Mouse (Mus musculus): ENCODE results near the gene Tspan3. TPM values are rescaled to one million over a fixed set of nuclear protein-coding genes. Genes with fewer than 3 reads are reported as not detected.

The Tspan3 gene
- total RNA-seq, 1 experiment from 2014 or later: 9.5 TPM

DNA sequence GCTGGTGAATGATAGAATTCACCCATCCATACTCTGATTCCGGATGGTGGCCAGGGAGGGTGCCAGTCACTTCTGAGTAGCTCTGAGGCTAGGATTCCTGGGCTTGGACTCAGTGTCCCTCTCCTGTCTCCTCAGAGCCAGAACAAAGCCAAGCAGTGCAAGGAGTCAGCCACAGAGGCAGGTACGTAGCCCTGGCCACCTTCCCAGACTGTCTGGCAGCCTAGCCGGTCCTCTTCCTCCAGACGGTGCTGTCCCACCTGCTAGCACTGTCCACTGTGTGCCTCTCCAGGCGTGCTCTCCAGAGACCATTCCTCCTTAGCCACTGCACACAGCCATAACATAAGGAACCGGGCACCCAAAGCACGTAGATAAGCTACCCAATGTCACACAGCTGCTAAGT is 41.7 kb downstream of the Tspan3 start:
- ATAC-seq (replicated peaks; ENCODE audit: insufficient number of reproducible peaks, low FRiP score, low TSS enrichment, poor library complexity, severe bottlenecking): no peak

DNA sequence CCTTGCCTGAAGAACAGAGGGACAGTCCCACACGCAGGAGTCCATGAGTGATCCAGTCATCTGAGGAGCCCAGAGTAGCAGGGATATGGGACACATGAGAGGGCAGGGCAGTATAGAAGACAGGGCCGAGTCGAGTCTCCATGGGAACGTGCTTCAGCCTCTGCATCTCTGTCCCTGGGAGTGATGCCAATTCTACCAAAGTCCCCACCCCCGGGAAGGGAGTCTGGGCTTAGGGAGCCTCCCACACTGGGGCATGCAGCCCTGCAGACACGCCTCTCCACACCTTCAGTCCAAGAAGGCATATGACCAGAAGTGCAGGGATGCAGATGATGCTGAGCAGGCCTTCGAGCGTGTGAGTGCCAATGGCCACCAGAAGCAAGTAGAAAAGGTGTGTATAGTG is 42.3 kb downstream of the Tspan3 start:
- ATAC-seq (replicated peaks; ENCODE audit: insufficient number of reproducible peaks, low FRiP score, low TSS enrichment, poor library complexity, severe bottlenecking): no peak

DNA sequence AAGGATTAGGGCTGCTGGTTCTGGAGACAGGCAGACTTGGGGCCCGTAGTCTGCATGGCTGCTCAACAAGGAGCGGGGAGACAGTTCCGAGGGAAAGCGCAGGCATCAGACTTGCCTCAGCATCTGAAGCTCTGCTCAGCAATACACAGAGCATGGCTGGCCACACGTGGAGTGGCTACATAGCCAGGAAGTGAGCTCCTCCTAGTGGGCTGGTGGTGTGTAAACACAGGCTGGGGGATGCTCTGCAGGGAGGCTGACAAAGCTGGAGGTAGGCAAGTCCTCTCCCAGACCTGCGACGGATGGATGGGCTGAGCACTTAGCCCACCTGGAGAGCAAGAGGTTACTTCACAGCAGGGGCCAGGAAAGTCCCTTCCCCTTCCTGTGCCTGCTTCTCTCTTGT is 44.2 kb downstream of the Tspan3 start:
- ATAC-seq (replicated peaks; ENCODE audit: insufficient number of reproducible peaks, low FRiP score, low TSS enrichment, poor library complexity, severe bottlenecking): no peak

DNA sequence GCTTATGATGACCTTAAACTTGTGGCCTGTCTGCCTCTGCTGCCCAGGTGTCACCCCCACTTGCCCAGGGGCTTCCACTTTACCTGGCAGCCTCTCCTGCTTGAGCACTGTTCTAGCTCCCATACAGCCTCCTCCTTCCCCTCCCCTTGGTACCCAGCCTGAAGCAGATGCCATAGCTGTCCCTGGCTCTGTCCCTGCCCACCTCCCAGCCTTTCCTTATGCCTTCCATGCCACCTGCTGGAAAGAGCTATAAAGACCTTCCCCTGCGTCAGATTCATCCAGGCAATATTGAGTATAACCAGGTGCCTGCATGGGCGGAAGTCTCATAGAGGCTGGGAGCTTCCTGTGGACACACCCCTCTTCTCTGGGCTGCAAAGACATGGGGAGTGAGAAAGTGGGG is 45.6 kb downstream of the Tspan3 start:
- no peak for ATAC-seq (replicated peaks; ENCODE audit: insufficient number of reproducible peaks, low FRiP score, low TSS enrichment, poor library complexity, severe bottlenecking)

DNA sequence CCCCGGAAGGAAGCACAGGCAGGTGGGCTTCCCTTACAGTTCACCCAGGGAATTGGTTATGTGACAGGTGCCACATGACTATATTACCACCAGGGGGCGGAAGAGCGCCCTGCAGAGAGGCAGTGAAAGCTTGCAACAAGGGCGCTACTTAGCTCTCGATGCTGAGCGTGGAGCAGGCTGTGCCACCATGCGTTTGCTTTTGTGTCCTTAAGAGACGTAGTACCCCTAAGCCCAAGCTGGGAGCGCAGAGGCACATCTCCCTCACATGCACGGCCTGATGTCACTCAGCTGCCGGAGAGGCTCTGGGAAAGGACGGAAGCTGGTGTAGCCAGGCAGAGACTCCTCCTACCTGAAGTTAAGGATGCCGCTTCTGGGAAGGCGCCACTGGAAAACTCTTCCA is 46.7 kb downstream of the Tspan3 start:
- peak; percentile 64 for ATAC-seq (replicated peaks; ENCODE audit: insufficient number of reproducible peaks, low FRiP score, low TSS enrichment, poor library complexity, severe bottlenecking)

DNA sequence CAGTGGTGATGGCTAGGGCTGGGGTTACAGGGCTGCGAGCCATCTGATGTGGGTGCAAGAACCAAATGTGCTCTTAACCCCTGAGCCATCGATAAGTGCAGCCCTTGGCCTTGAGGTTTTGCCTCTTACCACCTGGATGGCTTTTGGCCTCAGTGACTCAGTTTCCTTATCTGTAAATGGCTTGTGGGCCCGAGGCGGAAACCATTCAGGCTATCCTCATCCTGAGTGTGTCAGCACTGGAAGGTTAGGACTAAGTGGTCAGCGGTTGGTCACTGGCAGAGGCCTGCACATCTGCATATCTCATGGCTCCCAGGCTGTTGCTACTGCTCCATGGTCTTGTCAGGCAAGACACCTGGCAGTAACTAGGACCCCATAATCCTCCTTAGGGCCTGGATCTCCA is 47.2 kb downstream of the Tspan3 start:
- no peak for ATAC-seq (replicated peaks; ENCODE audit: insufficient number of reproducible peaks, low FRiP score, low TSS enrichment, poor library complexity, severe bottlenecking)

DNA sequence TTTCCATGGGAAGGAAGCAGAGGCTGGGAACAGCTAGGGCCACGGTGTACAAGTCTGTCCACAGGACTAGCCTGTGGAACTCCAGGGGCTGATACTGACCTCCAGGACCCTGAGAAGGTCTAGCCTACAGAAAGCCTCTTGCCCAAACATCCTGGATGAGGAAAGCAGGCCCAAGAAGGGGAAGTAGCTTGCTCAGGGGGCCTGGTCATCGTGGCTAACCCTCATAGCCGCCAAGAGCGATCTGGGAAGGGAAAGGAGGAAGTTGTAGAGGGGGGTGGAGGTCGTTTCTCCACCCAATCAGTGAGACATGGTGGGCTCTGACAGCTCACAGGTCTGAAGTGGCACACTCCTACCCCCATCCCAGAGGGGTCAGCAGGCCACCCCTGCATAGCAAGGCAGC is 57.1 kb downstream of the Tspan3 start:
- ATAC-seq (replicated peaks; ENCODE audit: insufficient number of reproducible peaks, low FRiP score, low TSS enrichment, poor library complexity, severe bottlenecking): peak; percentile 84

DNA sequence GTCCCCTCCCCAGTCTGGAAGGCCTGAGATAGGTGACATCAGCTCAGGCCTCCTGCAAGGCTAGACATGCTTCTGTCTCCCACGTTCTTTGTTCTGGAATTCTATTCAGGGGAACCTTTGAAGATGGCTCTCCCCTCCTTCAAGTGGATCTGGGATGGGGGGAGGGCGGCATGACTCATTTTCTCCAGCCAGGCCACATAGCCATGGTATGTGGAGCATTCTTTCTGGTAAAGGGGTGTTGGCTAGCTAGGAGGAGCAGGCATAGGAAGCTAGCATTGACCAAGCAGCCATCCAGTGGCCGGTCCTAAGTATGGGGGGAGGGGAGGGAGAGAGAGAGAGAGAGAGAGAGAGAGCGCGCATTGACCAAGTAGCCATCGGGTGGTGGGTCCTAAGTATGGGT is 57.8 kb downstream of the Tspan3 start:
- ATAC-seq (replicated peaks; ENCODE audit: insufficient number of reproducible peaks, low FRiP score, low TSS enrichment, poor library complexity, severe bottlenecking): no peak

DNA sequence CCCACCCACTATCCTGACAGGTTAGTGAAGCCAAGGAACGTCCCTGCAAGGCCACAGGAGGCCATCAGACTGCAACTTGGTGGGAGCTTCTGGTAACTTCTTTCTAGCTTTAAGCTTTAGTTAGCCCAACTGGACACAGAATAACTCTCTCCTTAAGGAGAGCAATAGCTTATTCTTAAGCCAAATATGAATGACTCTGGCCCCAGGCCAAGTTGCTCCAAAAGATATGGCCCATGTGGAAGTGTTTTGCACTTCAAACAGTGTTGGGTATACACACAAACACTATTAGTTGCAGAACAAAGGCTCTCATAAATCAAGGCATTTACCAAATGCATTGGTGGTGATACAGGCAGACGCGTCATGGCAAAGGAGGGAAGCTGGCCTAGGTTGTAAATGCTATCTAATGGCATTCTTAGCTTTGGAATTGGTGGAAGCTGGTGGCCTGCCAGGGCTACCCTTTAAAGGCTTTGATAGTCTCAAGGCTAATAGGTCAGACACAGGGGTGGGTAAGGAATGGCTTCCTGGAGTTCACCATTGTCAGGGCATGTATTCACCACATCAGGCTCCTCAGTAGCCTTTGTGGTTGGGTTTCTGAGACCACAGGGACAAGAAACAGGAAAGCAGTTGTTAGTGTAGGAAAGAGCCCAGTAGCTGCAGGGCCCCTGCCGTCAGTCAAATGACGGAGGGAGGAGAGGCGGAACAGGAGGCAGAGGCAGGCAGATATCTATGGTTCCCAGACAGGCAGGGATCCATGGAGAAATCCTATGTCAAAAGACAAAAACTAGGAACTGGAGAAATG is 58.8 kb downstream of the Tspan3 start:
- ATAC-seq (replicated peaks; ENCODE audit: insufficient number of reproducible peaks, low FRiP score, low TSS enrichment, poor library complexity, severe bottlenecking): no peak

DNA sequence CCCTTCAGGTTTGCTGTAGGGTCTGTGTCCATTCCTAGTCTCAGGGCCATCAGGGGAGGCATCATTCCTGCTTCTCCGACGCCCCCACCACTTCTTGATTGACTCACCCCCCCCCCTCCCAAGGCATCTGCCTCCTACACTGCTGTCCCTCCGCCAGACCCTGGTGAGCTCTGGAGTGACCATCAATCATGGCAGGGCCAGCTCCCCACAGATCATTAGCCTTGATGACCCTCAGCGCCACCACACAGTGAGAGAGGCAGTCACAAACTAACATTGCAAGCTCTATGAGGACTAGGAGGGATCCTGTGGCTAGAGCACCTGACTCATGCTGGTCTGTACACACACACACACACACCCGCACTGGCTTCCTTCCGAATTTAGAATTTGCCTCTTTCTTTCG is 60.4 kb downstream of the Tspan3 start:
- no peak for ATAC-seq (replicated peaks; ENCODE audit: insufficient number of reproducible peaks, low FRiP score, low TSS enrichment, poor library complexity, severe bottlenecking)

- ATAC-seq (replicated peaks; ENCODE audit: insufficient number of reproducible peaks, low FRiP score, low TSS enrichment, poor library complexity, severe bottlenecking): no peak
Measured at GRCm38 (mm10) chr9:56101022-56101421, 64.3 kb downstream of the Tspan3 start.

DNA sequence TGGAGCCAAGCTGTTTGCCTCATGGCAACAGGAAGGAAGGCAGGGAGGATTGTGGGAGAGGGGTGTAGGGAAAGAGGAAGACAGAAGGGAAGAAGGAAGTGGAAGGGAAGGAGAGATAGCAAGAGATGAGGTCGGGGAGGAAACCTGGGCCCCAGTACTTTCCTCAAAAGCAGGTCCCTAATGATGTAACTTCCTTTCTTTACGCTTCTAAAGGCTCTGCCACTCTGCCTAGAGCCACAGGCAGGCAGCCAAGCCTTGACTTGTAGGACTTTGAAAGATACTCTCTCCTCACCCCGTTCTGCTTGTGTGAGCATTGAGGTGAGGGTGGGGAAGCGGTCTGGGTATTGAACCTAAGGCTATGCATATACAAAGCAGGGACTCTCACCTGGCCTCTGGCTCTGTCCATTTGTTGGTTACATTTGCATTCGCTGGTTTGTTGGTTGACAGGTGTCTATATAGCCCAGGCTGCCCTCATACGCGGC is 65.2 kb downstream of the Tspan3 start:
- ATAC-seq (replicated peaks; ENCODE audit: insufficient number of reproducible peaks, low FRiP score, low TSS enrichment, poor library complexity, severe bottlenecking): peak; percentile 37

- peak; percentile 54 for ATAC-seq (replicated peaks; ENCODE audit: insufficient number of reproducible peaks, low FRiP score, low TSS enrichment, poor library complexity, severe bottlenecking)
Measured at GRCm38 (mm10) chr9:56097584-56098298, 67.5 kb downstream of the Tspan3 start.

- ATAC-seq (replicated peaks; ENCODE audit: insufficient number of reproducible peaks, low FRiP score, low TSS enrichment, poor library complexity, severe bottlenecking): no peak
Measured at GRCm38 (mm10) chr9:56092102-56092501, 73.2 kb downstream of the Tspan3 start.

GRCm38 (mm10) chr9:56090546-56091225 is 74.6 kb downstream of the Tspan3 start:
- ATAC-seq (replicated peaks; ENCODE audit: insufficient number of reproducible peaks, low FRiP score, low TSS enrichment, poor library complexity, severe bottlenecking): no peak

DNA sequence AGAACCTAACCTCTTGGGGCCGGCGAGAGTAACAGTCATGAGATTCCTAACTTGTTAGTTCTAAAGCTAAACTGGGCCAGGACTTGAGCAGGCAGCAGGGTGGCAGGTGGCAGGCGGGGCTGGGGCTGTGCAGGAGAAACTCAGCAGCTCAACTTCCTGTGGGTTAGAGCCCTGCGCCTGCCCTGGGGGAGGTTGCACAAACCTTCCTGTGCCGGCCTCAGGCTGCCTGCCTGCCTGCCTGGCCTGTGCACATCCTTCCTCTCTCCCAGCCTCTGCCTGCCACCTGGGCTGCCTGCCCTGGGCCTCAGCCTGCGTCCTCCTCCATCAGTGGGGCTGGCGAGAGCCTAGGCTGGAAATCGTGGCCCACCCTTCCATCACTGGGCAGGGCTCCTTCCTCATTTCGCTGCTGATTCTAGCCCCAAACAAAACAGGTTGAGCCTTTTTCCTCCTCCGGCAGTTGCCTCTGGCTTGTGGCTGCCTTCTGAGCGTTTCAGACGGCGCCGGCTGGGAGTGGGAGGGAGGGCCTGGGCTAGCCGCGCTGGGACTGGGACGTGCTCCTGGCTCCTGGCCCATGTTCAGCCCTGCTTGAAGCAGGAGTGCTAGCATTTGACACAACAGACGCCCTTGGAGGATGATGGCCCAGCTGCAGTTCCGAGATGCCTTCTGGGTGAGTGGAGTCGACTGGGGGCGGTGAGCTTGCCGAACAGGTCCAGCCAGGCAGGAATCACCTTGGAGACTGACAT is 75.3 kb downstream of the Tspan3 start, which contains the start of gene Pstpip1:
TSS of gene Pstpip1 (plus strand) at position 185 of the 743 bp plus-strand sequence.
- ATAC-seq (replicated peaks; ENCODE audit: insufficient number of reproducible peaks, low FRiP score, low TSS enrichment, poor library complexity, severe bottlenecking): peak; percentile 63

DNA sequence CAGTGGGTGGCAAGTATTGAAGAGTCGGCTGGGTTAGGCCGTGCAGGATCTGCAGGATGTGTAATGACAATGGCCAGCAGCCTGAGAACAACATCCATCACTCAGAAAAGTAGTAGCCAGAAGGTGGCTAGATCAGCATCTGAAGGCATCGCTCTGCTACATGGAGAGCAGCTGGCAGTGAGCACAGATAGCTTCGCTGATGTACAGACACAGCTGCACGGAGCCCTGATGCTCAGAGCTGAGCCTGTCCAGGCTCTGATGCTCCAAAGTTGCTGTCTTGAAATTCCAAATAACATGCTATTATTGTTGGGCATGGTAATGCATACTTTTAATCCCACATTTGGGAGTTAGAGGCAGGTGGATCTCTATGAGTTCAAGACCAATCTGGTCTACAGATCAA is 78.8 kb downstream of the Tspan3 start:
- ATAC-seq (replicated peaks; ENCODE audit: insufficient number of reproducible peaks, low FRiP score, low TSS enrichment, poor library complexity, severe bottlenecking): no peak

All from monocyte, adult 5-6 weeks (primary cell).